In genomic region chr17:56348128-56348527, GRCm38 (mm10) we compare ENCODE assay signal across 32 mouse cellular contexts. TPM values are rescaled to one million over a fixed set of nuclear protein-coding genes. Genes with fewer than 3 reads are reported as not detected.
DNase-seq lines count a peak whose midpoint lies in the region; ATAC-seq and TF ChIP-seq lines count a peak whose summit lies in the region.
"Had no signal": no experiment of that assay in that cellular context is flagged by ENCODE, and none has a peak within 500 bp of the region (broad histone marks: within the 10 kb centered on the region; RNA-seq: fewer than 3 reads in every experiment).

No protein-coding gene starts in this region.

- no peak for TF ChIP-seq EP300 in liver, postnatal 0 days (IDR thresholded peaks at IDR 0.05; ENCODE audit: low read depth)
- no peak for TF ChIP-seq EP300 in lung, postnatal 0 days (IDR thresholded peaks at IDR 0.05)

- ATAC-seq in hindbrain, embryonic 11.5 days (ENCODE audit: low FRiP score): no peak
- ATAC-seq in hindbrain, postnatal 0 days: no peak
- peak; percentile 30; the same call in 1 of the 2 replicates for ATAC-seq in erythroblast, adult 5-6 weeks (replicated peaks; ENCODE audit: low FRiP score, poor library complexity, severe bottlenecking)
- ATAC-seq in liver, embryonic 11.5 days (replicated peaks; ENCODE audit: low FRiP score): peak; percentile 84
- ATAC-seq in liver, postnatal 0 days: peak; percentile 58
- no peak for ATAC-seq in lung, postnatal 0 days
- ATAC-seq: activated CD4-positive, CD25-positive, alpha-beta regulatory T cell, adult 4 months had no signal

- H3K36me3 ChIP-seq in hindbrain, embryonic 11.5 days (ENCODE audit: control insufficient read depth, insufficient read depth, low read length): 0 out of 2 replicates have a peak, but pooled peaks cover 1% of the 10 kb centered on the region
- H3K36me3 ChIP-seq in hindbrain, postnatal 0 days (ENCODE audit: insufficient read depth, low read length): peaks cover 2% of the 10 kb centered on the region; the same call in 1 of the 2 replicates
- peaks cover 4% of the 10 kb centered on the region; the same call in 1 of the 2 replicates for H3K36me3 ChIP-seq in liver, embryonic 11.5 days (ENCODE audit: control insufficient read depth, insufficient read depth, low read length)
- H3K36me3 ChIP-seq in liver, postnatal 0 days (replicated peaks; ENCODE audit: insufficient read depth, low read length): no peaks in the 10 kb centered on the region
- H3K36me3 ChIP-seq in lung, postnatal 0 days (ENCODE audit: insufficient read depth, low read length): 0 out of 2 replicates have a peak, but pooled peaks cover 1% of the 10 kb centered on the region

- H3K9ac ChIP-seq in hindbrain, embryonic 11.5 days (ENCODE audit: low read depth, low read length): 0 out of 2 replicates have a peak overlapping the region, but pooled peaks have one; percentile 4
- no peak overlapping the region for H3K9ac ChIP-seq in hindbrain, postnatal 0 days (replicated peaks; ENCODE audit: low read length)
- H3K9ac ChIP-seq in liver, embryonic 11.5 days (ENCODE audit: low read depth, low read length): peak overlapping the region; percentile 55; the same call in 1 of the 2 replicates
- no peak overlapping the region for H3K9ac ChIP-seq in liver, postnatal 0 days (replicated peaks)
- H3K9ac ChIP-seq in lung, postnatal 0 days (replicated peaks; ENCODE audit: low read depth): no peak overlapping the region
- H3K9ac ChIP-seq: embryonic facial prominence, embryonic 15.5 days; limb, embryonic 15.5 days had no signal

- no peaks in the 10 kb centered on the region for H3K27me3 ChIP-seq in hindbrain, embryonic 11.5 days (ENCODE audit: control insufficient read depth, insufficient read depth, low read length)
- no peaks in the 10 kb centered on the region for H3K27me3 ChIP-seq in hindbrain, postnatal 0 days (ENCODE audit: insufficient read depth, low read length)
- H3K27me3 ChIP-seq in liver, embryonic 11.5 days (replicated peaks; ENCODE audit: control insufficient read depth, insufficient read depth, low read length): no peaks in the 10 kb centered on the region
- H3K27me3 ChIP-seq in liver, postnatal 0 days (ENCODE audit: insufficient read depth, low read length): no peaks in the 10 kb centered on the region
- no peaks in the 10 kb centered on the region for H3K27me3 ChIP-seq in lung, postnatal 0 days (replicated peaks; ENCODE audit: insufficient read depth, low read length)
- H3K27me3 ChIP-seq: embryonic facial prominence, embryonic 15.5 days; limb, embryonic 15.5 days had no signal

- no peaks in the 10 kb centered on the region for H3K4me1 ChIP-seq in hindbrain, embryonic 11.5 days (replicated peaks; ENCODE audit: control insufficient read depth, insufficient read depth, low read length)
- no peaks in the 10 kb centered on the region for H3K4me1 ChIP-seq in hindbrain, postnatal 0 days (ENCODE audit: insufficient read depth, low read length)
- peaks cover 40% of the 10 kb centered on the region for H3K4me1 ChIP-seq in liver, embryonic 11.5 days (replicated peaks; ENCODE audit: control insufficient read depth, insufficient read depth, low read length)
- peaks cover 8% of the 10 kb centered on the region for H3K4me1 ChIP-seq in liver, postnatal 0 days (ENCODE audit: insufficient read depth)
- no peaks in the 10 kb centered on the region for H3K4me1 ChIP-seq in lung, postnatal 0 days (ENCODE audit: insufficient read depth, low read depth, low read length)

- H3K9me3 ChIP-seq in hindbrain, embryonic 11.5 days (ENCODE audit: control insufficient read depth, low read length): no peaks in the 10 kb centered on the region
- H3K9me3 ChIP-seq in hindbrain, postnatal 0 days (ENCODE audit: low read length): no peaks in the 10 kb centered on the region
- no peaks in the 10 kb centered on the region for H3K9me3 ChIP-seq in liver, embryonic 11.5 days (ENCODE audit: control insufficient read depth, low read length)
- H3K9me3 ChIP-seq in liver, postnatal 0 days (ENCODE audit: low read length): no peaks in the 10 kb centered on the region
- H3K9me3 ChIP-seq in lung, postnatal 0 days (ENCODE audit: low read length): no peaks in the 10 kb centered on the region
- H3K9me3 ChIP-seq: embryonic facial prominence, embryonic 15.5 days; limb, embryonic 15.5 days had no signal

- H3K4me3 ChIP-seq in hindbrain, embryonic 11.5 days (ENCODE audit: low read depth, low read length): no peak overlapping the region
- H3K4me3 ChIP-seq in hindbrain, postnatal 0 days (ENCODE audit: low read length): no peak overlapping the region
- H3K4me3 ChIP-seq in liver, embryonic 11.5 days (ENCODE audit: low read depth, low read length): no peak overlapping the region
- H3K4me3 ChIP-seq in liver, postnatal 0 days (ENCODE audit: low read depth, low read length): no peak overlapping the region
- no peak overlapping the region for H3K4me3 ChIP-seq in lung, postnatal 0 days (ENCODE audit: low read depth, low read length)
- H3K4me3 ChIP-seq: embryonic facial prominence, embryonic 15.5 days; limb, embryonic 15.5 days had no signal

- no peak overlapping the region for H3K27ac ChIP-seq in hindbrain, embryonic 11.5 days (ENCODE audit: low read depth, low read length)
- H3K27ac ChIP-seq in hindbrain, postnatal 0 days: no peak overlapping the region
- H3K27ac ChIP-seq in liver, embryonic 11.5 days (ENCODE audit: low read depth, low read length): peak overlapping the region; percentile 70
- no peak overlapping the region for H3K27ac ChIP-seq in liver, postnatal 0 days (ENCODE audit: low read depth)
- no peak overlapping the region for H3K27ac ChIP-seq in lung, postnatal 0 days (ENCODE audit: low read length)
- H3K27ac ChIP-seq: embryonic facial prominence, embryonic 15.5 days; kidney, postnatal 0 days; limb, embryonic 15.5 days had no signal

- TF ChIP-seq CTCF in hindbrain, postnatal 0 days (IDR thresholded peaks at IDR 0.05; ENCODE audit: low read depth): no peak
- TF ChIP-seq CTCF in liver, postnatal 0 days (IDR thresholded peaks at IDR 0.05; ENCODE audit: low read depth): no peak
- no peak for TF ChIP-seq CTCF in lung, postnatal 0 days (IDR thresholded peaks at IDR 0.05)

- H3K4me2 ChIP-seq in hindbrain, embryonic 11.5 days (replicated peaks; ENCODE audit: low read depth, low read length): no peak overlapping the region
- H3K4me2 ChIP-seq in hindbrain, postnatal 0 days (ENCODE audit: low read depth, low read length): no peak overlapping the region
- H3K4me2 ChIP-seq in liver, embryonic 11.5 days: peak overlapping the region; percentile 55
- no peak overlapping the region for H3K4me2 ChIP-seq in liver, postnatal 0 days (ENCODE audit: low read depth, low read length)
- no peak overlapping the region for H3K4me2 ChIP-seq in lung, postnatal 0 days (replicated peaks; ENCODE audit: low read depth, low read length)
- H3K4me2 ChIP-seq: embryonic facial prominence, embryonic 15.5 days; heart, embryonic 11.5 days; limb, embryonic 15.5 days had no signal

- no peak for DNase-seq in hindbrain, embryonic 11.5 days (ENCODE audit: low spot score)
- DNase-seq in hindbrain, postnatal 0 days (ENCODE audit: low spot score): no peak
- DNase-seq in liver, embryonic 11.5 days (ENCODE audit: low spot score): no peak
- no peak for DNase-seq in liver, postnatal 0 days
- DNase-seq in lung, postnatal 4 days: no peak
- no peak for DNase-seq in adrenal gland, postnatal 14 days
- no peak for DNase-seq in lung, postnatal 0 days (ENCODE audit: low spot score)
- DNase-seq: adrenal gland, adult 8-10 months; cerebellum, adult 9-11 months; heart, postnatal 14 days; kidney, adult 18-20 months; left cerebral cortex, postnatal 4 days; midbrain, embryonic 14.5 days; right cerebral cortex, postnatal 14 days; spleen, adult 18-20 months; thymus, postnatal 14 days had no signal

- WGBS in hindbrain, embryonic 11.5 days: 75% methylated on average over 4 of the region's 4 CpGs
- WGBS in hindbrain, postnatal 0 days: 53% methylated on average over 4 of the region's 4 CpGs
- WGBS in liver, embryonic 11.5 days: 65% methylated on average over 4 of the region's 4 CpGs
- 49% methylated on average over 4 of the region's 4 CpGs for WGBS in liver, postnatal 0 days (ENCODE audit: insufficient replicate concordance)
- 65% methylated on average over 4 of the region's 4 CpGs for WGBS in lung, postnatal 0 days

RNA-seq across cellular contexts. Expression of gene Kdm4b, which starts 22.3 kb away (rescaled TPM):
- 33.7 and 39.0 TPM in 2 replicates for polyA plus RNA-seq in hindbrain, embryonic 11.5 days (2014; fragmentation: Nextera tagmentation; extraction: Ambion mirVana)
- 137 and 144 TPM in 2 replicates for total RNA-seq in hindbrain, postnatal 0 days (2014; rRNA removed)
- polyA plus RNA-seq in hindbrain, postnatal 0 days (2015; fragmentation: Nextera tagmentation; extraction: Ambion mirVana): 42.5 and 42.6 TPM in 2 replicates
- total RNA-seq in erythroblast, adult 5-6 weeks (2015; ENCODE audit: low replicate concordance): 1.7 and 5.0 TPM in 2 replicates
- 2.9 and 3.5 TPM in 2 replicates for total RNA-seq in erythroblast, adult 5-6 weeks (2017; ENCODE audit: low replicate concordance)
- 21.7 and 24.3 TPM in 2 replicates for polyA plus RNA-seq in liver, embryonic 11.5 days (2014; fragmentation: Nextera tagmentation; extraction: Ambion mirVana)
- polyA plus RNA-seq in liver, postnatal 0 days (2015; fragmentation: Nextera tagmentation; extraction: Ambion mirVana): 5.0 and 5.8 TPM in 2 replicates
- 40.1 and 46.2 TPM in 2 replicates for total RNA-seq in adrenal gland, postnatal 14 days (2021)
- polyA plus RNA-seq in lung, postnatal 0 days (2015; fragmentation: Nextera tagmentation; extraction: Ambion mirVana): 19.7 and 22.4 TPM in 2 replicates

RNA-seq across cellular contexts. Expression of gene Uhrf1, which starts 45.0 kb away (rescaled TPM):
- 77.7 and 95.9 TPM in 2 replicates for polyA plus RNA-seq in hindbrain, embryonic 11.5 days (2014; fragmentation: Nextera tagmentation; extraction: Ambion mirVana)
- 28.2 and 31.4 TPM in 2 replicates for total RNA-seq in hindbrain, postnatal 0 days (2014; rRNA removed)
- polyA plus RNA-seq in hindbrain, postnatal 0 days (2015; fragmentation: Nextera tagmentation; extraction: Ambion mirVana): 18.8 and 20.5 TPM in 2 replicates
- 34.4 and 53.7 TPM in 2 replicates for total RNA-seq in erythroblast, adult 5-6 weeks (2015; ENCODE audit: low replicate concordance)
- 66.2 and 103 TPM in 2 replicates for total RNA-seq in erythroblast, adult 5-6 weeks (2017; ENCODE audit: low replicate concordance)
- 172 and 182 TPM in 2 replicates for polyA plus RNA-seq in liver, embryonic 11.5 days (2014; fragmentation: Nextera tagmentation; extraction: Ambion mirVana)
- 37.8 and 43.5 TPM in 2 replicates for polyA plus RNA-seq in liver, postnatal 0 days (2015; fragmentation: Nextera tagmentation; extraction: Ambion mirVana)
- total RNA-seq in adrenal gland, postnatal 14 days (2021): 25.6 and 29.3 TPM in 2 replicates
- 7.0 and 8.4 TPM in 2 replicates for polyA plus RNA-seq in lung, postnatal 0 days (2015; fragmentation: Nextera tagmentation; extraction: Ambion mirVana)

RNA-seq across cellular contexts. Expression of gene Arrdc5, which starts 48.0 kb away (rescaled TPM):
- not detected in 2 replicates for polyA plus RNA-seq in hindbrain, embryonic 11.5 days (2014; fragmentation: Nextera tagmentation; extraction: Ambion mirVana)
- total RNA-seq in hindbrain, postnatal 0 days (2014; rRNA removed): not detected in 2 replicates
- not detected in 2 replicates for polyA plus RNA-seq in hindbrain, postnatal 0 days (2015; fragmentation: Nextera tagmentation; extraction: Ambion mirVana)
- total RNA-seq in erythroblast, adult 5-6 weeks (2015; ENCODE audit: low replicate concordance): not detected in 2 replicates
- not detected in 2 replicates for total RNA-seq in erythroblast, adult 5-6 weeks (2017; ENCODE audit: low replicate concordance)
- not detected in 2 replicates for polyA plus RNA-seq in liver, embryonic 11.5 days (2014; fragmentation: Nextera tagmentation; extraction: Ambion mirVana)
- polyA plus RNA-seq in liver, postnatal 0 days (2015; fragmentation: Nextera tagmentation; extraction: Ambion mirVana): not detected in 2 replicates
- total RNA-seq in adrenal gland, postnatal 14 days (2021): not detected in 2 replicates
- not detected in 2 replicates for polyA plus RNA-seq in lung, postnatal 0 days (2015; fragmentation: Nextera tagmentation; extraction: Ambion mirVana)
- total RNA-seq: adrenal gland, adult 8-10 months; common myeloid progenitor, adult 5-6 weeks; gastrocnemius, adult 8-10 months; layer of hippocampus, postnatal 10 days; left cerebral cortex, adult 8-10 months; left cerebral cortex, postnatal 4 days had no signal
- polyA plus RNA-seq: activated CD4-positive, CD25-positive, alpha-beta regulatory T cell, adult 4 months; C2C12; embryonic facial prominence, embryonic 15.5 days; forebrain, embryonic 11.5 days; frontal cortex, adult 2 months; heart, embryonic 11.5 days; kidney, postnatal 0 days; large intestine, adult 2 months; limb, embryonic 15.5 days; lung, embryonic 16.5 days; midbrain, embryonic 14.5 days; neural tube, embryonic 11.5 days had no signal

RNA-seq across cellular contexts. Expression of gene Plin3, which starts 55.5 kb away (rescaled TPM):
- polyA plus RNA-seq in hindbrain, embryonic 11.5 days (2014; fragmentation: Nextera tagmentation; extraction: Ambion mirVana): 25.0 and 26.2 TPM in 2 replicates
- 12.4 and 13.9 TPM in 2 replicates for total RNA-seq in hindbrain, postnatal 0 days (2014; rRNA removed)
- 16.0 and 17.0 TPM in 2 replicates for polyA plus RNA-seq in hindbrain, postnatal 0 days (2015; fragmentation: Nextera tagmentation; extraction: Ambion mirVana)
- total RNA-seq in erythroblast, adult 5-6 weeks (2015; ENCODE audit: low replicate concordance): 3.1 and 4.0 TPM in 2 replicates
- 5.4 and 5.9 TPM in 2 replicates for total RNA-seq in erythroblast, adult 5-6 weeks (2017; ENCODE audit: low replicate concordance)
- polyA plus RNA-seq in liver, embryonic 11.5 days (2014; fragmentation: Nextera tagmentation; extraction: Ambion mirVana): 48.4 and 53.7 TPM in 2 replicates
- 25.8 and 26.8 TPM in 2 replicates for polyA plus RNA-seq in liver, postnatal 0 days (2015; fragmentation: Nextera tagmentation; extraction: Ambion mirVana)
- 76.9 and 106 TPM in 2 replicates for total RNA-seq in adrenal gland, postnatal 14 days (2021)
- polyA plus RNA-seq in lung, postnatal 0 days (2015; fragmentation: Nextera tagmentation; extraction: Ambion mirVana): 95.3 and 99.3 TPM in 2 replicates

Comparison
In these comparisons a context has a peak if more than half of its experiments do, and no peak if none do; other contexts are left out.
1. H3K9ac ChIP-seq: peak in hindbrain, embryonic 11.5 days (single experiment) and liver, embryonic 11.5 days (single experiment); none in hindbrain, postnatal 0 days (single experiment), liver, postnatal 0 days (single experiment) and lung, postnatal 0 days (single experiment).
2. ATAC-seq: peak in erythroblast, adult 5-6 weeks (single experiment), liver, embryonic 11.5 days (single experiment) and liver, postnatal 0 days (single experiment); none in hindbrain, embryonic 11.5 days (single experiment), hindbrain, postnatal 0 days (single experiment) and lung, postnatal 0 days (single experiment).